Mouse (Mus musculus): ENCODE data around the gene Larp1b. TPM values are rescaled to one million over a fixed set of nuclear protein-coding genes. Genes with fewer than 3 reads are reported as not detected.

Larp1b gene
- total and polyA plus RNA-seq, 3 experiments = 8.7 to 13.7 (median 11.9) TPM

- no peak for TF ChIP-seq SMC3 (IDR thresholded peaks at IDR 0.05; ENCODE audit: low read depth, low read length)
- TF ChIP-seq USF1 (IDR thresholded peaks at IDR 0.05; ENCODE audit: low read depth, low read length) = no peak
- TF ChIP-seq BHLHE40 (IDR thresholded peaks at IDR 0.05; ENCODE audit: low read depth, low read length) = no peak
- Histone ChIP-seq H3K36me3 (replicated peaks in 1 of 2; ENCODE audit: control insufficient read depth in 1 of 2, insufficient read depth in 1 of 2, low read length in 1 of 2) (no peaks in the 10 kb centered on the region), H3K4me2 (ENCODE audit: insufficient read depth, low read depth, poor library complexity, severe bottlenecking) (no peak overlapping the region), H3K27ac (ENCODE audit: insufficient read depth, low read depth) (no peak overlapping the region), H3K9me3 (replicated peaks; ENCODE audit: low read length) (no peaks in the 10 kb centered on the region), H3K27me3 (replicated peaks) (peaks cover 1% of the 10 kb centered on the region), H3K79me2 (replicated peaks; ENCODE audit: control insufficient read depth, extremely low read depth, insufficient read depth, poor library complexity, severe bottlenecking) (peaks cover 4% of the 10 kb centered on the region), H3K4me1 (ENCODE audit: control insufficient read depth in 1 of 2, insufficient read depth in 2 of 2) (peaks cover 0 to 19% of the 10 kb centered on the region in 2 experiments; a peak in 3 of 4 replicates), H3K9ac (ENCODE audit: insufficient read depth, low read depth) (no peak overlapping the region), H3K4me3 (replicated peaks in 1 of 3; ENCODE audit: low read depth in 2 of 3, low read length in 2 of 3, poor library complexity in 1 of 3) (no peak overlapping the region)
- dilution Hi-C loops (cut with MboI; ENCODE audit: extremely low pct_ligation_motif_present, extremely low pct_unique_long_range_greater_than_20kb, low sequenced_read_pairs) (no loop called here), in situ Hi-C loops (cut with MboI; ENCODE audit: low pct_ligation_motif_present, low pct_unique_long_range_greater_than_20kb, low sequenced_read_pairs) (no loop called here)
- DNase-seq (ENCODE audit: extremely low read depth) = no peak
Measured at GRCm38 (mm10) chr3:41087071-41087470, 137.4 kb downstream of the Larp1b start.

Other genes with a start within 250 kb of the Larp1b start
- gene Slc25a31, start 241.0 kb upstream of the Larp1b start, total RNA-seq (2012; rRNA removed) = not detected in 2 replicates
- gene Slc25a31, start 241.0 kb upstream of the Larp1b start, total RNA-seq (2014; rRNA removed) = not detected in 2 replicates
- not detected in 2 replicates for gene Slc25a31, start 241.0 kb upstream of the Larp1b start, polyA plus RNA-seq (2012; ENCODE audit: insufficient read length, low read depth)
- 4.4 and 5.3 TPM in 2 replicates for gene Hspa4l, start 205.3 kb upstream of the Larp1b start, total RNA-seq (2012; rRNA removed)
- gene Hspa4l, start 205.3 kb upstream of the Larp1b start, total RNA-seq (2014; rRNA removed) = 1.7 and 2.1 TPM in 2 replicates
- gene Hspa4l, start 205.3 kb upstream of the Larp1b start, polyA plus RNA-seq (2012; ENCODE audit: insufficient read length, low read depth) = 2.3 and 3.8 TPM in 2 replicates
- gene Plk4, start 149.8 kb upstream of the Larp1b start, total RNA-seq (2012; rRNA removed) = 39.2 and 41.1 TPM in 2 replicates
- gene Plk4, start 149.8 kb upstream of the Larp1b start, total RNA-seq (2014; rRNA removed) = 43.2 and 46.0 TPM in 2 replicates
- 36.3 and 39.0 TPM in 2 replicates for gene Plk4, start 149.8 kb upstream of the Larp1b start, polyA plus RNA-seq (2012; ENCODE audit: insufficient read length, low read depth)
- 3.8 and 4.1 TPM in 2 replicates for gene Mfsd8, start 102.9 kb upstream of the Larp1b start, total RNA-seq (2012; rRNA removed)
- gene Mfsd8, start 102.9 kb upstream of the Larp1b start, total RNA-seq (2014; rRNA removed) = 7.7 and 8.0 TPM in 2 replicates
- gene Mfsd8, start 102.9 kb upstream of the Larp1b start, polyA plus RNA-seq (2012; ENCODE audit: insufficient read length, low read depth) = 6.0 and 10.0 TPM in 2 replicates
- gene Abhd18, start 102.9 kb upstream of the Larp1b start, total RNA-seq (2012; rRNA removed) = 3.2 and 8.5 TPM in 2 replicates
- gene Abhd18, start 102.9 kb upstream of the Larp1b start, total RNA-seq (2014; rRNA removed) = 12.2 and 13.4 TPM in 2 replicates
- gene Abhd18, start 102.9 kb upstream of the Larp1b start, polyA plus RNA-seq (2012; ENCODE audit: insufficient read length, low read depth) = 3.7 and 4.7 TPM in 2 replicates
- 0.04 TPM in 1 of 2 replicates, not detected in the other for gene 1700034I23Rik, start 47.3 kb upstream of the Larp1b start, total RNA-seq (2012; rRNA removed)
- gene 1700034I23Rik, start 47.3 kb upstream of the Larp1b start, total RNA-seq (2014; rRNA removed) = not detected in 2 replicates
- gene 1700034I23Rik, start 47.3 kb upstream of the Larp1b start, polyA plus RNA-seq (2012; ENCODE audit: insufficient read length, low read depth) = not detected in 2 replicates
- 18.5 and 21.8 TPM in 2 replicates for gene Pgrmc2, start 133.2 kb downstream of the Larp1b start, total RNA-seq (2012; rRNA removed)
- gene Pgrmc2, start 133.2 kb downstream of the Larp1b start, total RNA-seq (2014; rRNA removed) = 31.6 and 33.6 TPM in 2 replicates
- 50.3 and 50.4 TPM in 2 replicates for gene Pgrmc2, start 133.2 kb downstream of the Larp1b start, polyA plus RNA-seq (2012; ENCODE audit: insufficient read length, low read depth)